Mouse (Mus musculus) testis, adult 2 months (tissue): ENCODE measurements at regions not wholly inside any gene's neighbourhood (a gene's known extent, or its start where the extent isn't known, plus 50 kb on each side); places are given as distances from the start of the nearest gene placed in this dataset.

Experiments
- CTCF ChIP-seq: fragments of 200-500 bp; IDR thresholded peaks from 2 replicates; pipeline ENCODE4 v1.5.1; 2012; ENCODE audit warnings: low read depth, mild to moderate bottlenecking, inconsistent platforms, low read length, moderate library complexity; ENCODE audit not compliant: control insufficient read depth, insufficient read depth, insufficient replicate concordance
- POLR2A ChIP-seq: fragments of 200-500 bp; IDR thresholded peaks from 2 replicates; pipeline ENCODE4 v1.6.1; 2012; ENCODE audit warnings: low read depth, mild to moderate bottlenecking, inconsistent platforms, low read length, moderate library complexity; ENCODE audit not compliant: control insufficient read depth

DNA sequence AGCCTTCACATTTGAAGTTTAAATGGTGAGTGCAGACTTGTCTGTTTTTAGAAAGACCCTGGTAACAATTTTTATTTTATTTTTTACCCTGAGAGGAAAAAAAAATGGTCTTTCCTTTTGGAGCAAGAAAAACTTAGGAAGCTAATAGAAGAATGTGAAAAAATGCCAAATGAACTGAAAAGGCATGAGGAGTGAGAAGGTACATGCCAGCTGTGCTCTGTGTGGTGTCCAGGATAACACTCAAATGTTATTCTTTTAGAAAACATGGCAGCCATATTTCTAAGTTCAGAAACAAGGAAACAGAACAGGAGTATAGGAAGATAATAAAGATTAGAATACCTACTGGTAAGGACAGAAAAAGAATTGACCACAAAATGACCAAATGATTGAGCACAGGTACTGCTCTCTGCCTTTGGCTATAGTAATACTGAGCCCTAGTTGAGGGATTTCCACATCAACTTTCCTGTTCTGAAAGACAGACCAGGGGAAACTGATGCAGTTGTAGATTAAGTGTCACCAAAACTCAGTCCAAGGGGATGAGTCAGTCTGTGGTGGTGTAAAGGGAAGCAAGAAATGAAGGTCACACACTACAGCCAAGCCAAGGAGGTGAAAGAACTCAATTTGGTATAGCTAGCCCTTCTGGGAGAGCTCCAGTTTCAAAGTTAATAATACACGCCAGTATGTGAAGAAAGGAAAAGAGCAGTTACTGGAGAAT is 758.5 kb downstream of the Robo2 start:
- TF ChIP-seq POLR2A, result no peak
- TF ChIP-seq CTCF, result no peak
